Mouse (Mus musculus) mature B cell (primary cell): ENCODE measurements around the gene Lrrn3.

Experiments
- in situ Hi-C: fragments of 300-500 bp; cut with MboI; formaldehyde crosslinking; loops from 2 replicates; pipeline ENCODE4 v1.14.3; 2019

Gene Lrrn3

DNA sequence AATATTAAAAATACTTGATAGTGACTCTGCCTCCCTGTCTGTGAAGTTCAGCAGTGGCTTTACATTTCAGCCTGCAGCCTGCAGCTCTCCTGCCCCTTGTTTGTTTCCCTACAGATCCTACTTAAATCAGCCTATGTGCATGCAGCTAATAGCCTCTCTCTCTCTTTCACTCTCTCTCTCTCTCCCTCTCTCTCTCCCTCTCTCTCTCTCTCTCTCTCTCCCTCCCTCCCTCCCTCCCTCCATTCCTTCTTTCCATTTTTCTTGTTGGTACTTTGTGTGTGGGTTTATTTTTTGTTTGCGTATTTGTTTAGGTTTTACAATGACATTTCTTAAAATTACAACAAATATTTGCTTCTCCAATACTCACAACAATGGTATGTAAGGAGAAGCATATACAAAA, at the start of gene Lrrn3:
Gene Lrrn3, minus strand, starts transcription at position 101 of the 400 bp plus-strand sequence.
- in situ Hi-C loops, result loop anchor here (25.0 kb wide), 1 partner anchor 649 kb away; no protein-coding TSS in a partner anchor

DNA sequence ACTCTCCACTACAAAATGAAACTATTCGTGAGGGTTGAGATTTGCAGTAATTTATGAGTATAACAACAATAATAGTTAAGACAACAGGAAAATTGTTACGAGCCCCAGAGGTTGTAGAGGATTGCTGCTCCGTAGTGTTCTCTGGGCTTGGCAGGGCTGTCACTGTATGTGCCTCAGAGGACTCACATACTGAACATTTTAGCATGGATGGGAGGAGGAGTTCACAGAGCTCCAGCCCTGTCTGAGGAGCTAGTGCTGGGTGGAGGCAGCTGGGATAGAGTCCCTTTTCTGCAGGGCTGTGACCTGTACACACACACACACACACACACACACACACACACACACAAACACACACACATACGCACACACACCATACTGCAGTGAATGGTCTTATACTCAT, 42.2 kb upstream of the Lrrn3 start:
- in situ Hi-C loops, result no loop called here

DNA sequence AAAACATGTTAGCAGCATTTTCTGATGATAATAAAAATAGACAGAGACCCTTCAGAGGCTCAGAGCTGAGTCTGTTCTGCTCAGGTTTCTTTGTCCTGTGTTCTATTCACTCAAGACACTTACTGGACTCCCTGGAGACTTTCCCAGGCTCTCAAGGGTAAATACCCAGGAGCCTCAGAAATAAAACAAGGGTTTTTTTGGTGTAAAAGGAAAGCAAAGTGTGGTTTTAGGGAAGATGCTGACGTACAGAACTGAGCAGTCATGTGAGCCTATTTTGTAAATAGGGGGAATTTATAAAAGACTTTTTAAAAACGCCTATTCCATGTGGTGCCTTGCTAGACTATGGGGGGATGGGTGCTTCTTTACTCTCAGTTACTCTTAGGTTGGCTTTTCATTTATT, 40.5 kb upstream of the Lrrn3 start:
- in situ Hi-C loops, result no loop called here

DNA sequence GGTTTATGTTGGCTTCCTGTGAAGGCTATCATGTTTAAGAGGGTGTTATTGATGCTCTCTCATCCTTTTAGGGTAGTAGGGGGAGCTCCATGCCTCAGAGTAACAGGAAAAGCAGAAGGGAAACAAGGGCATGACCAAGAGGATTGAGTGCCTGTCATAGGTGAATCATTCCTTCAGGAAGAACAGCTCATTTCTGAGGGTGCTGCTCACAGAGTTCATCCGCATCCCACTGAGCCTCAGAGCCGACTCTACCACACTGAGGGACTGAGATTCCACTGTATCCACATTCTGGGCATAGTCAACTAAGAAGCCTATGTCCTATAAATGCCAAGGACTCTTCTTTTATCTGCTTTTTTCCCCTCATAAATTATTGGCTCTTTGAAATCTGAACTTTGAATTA, 35.4 kb upstream of the Lrrn3 start:
- in situ Hi-C loops, result no loop called here

DNA sequence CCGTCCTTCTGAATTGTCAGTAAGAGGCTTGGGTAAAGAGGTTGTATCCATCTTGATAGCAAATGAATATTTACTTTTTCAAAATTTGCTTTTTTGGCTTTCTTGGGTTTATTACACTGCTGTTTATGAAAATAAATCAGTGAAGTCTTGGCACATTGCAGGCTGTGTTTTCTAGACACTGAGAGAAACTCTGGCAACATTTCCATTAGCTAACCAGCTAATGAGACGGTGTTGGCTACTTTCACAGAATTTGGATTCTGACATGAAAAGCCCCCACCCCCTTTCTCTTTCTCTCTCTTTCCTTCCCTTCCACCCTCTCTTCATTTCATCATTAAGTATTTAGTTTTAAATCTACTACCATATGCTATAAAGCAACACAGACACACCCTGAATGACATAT, 34.1 kb upstream of the Lrrn3 start:
- in situ Hi-C loops, result no loop called here

DNA sequence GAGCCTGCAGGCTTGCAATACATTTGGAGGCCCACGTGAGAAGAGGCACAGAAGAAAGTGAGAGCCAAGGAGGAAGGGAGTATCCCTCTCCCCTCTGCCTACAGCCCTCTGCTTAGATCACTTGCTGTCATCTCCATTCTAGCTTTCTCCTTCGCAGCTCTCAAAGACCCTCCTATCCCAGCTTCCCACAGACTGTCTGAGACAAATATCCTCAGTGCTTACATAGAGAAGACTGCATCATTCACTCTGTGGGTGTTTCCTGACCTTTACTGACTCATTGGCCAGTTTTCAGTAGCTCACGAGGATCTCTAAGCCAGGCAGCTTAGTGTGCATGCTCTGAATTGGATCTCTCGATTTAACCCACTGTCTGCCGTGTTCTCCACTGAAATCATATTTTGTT, 32.7 kb upstream of the Lrrn3 start:
- in situ Hi-C loops, result no loop called here

DNA sequence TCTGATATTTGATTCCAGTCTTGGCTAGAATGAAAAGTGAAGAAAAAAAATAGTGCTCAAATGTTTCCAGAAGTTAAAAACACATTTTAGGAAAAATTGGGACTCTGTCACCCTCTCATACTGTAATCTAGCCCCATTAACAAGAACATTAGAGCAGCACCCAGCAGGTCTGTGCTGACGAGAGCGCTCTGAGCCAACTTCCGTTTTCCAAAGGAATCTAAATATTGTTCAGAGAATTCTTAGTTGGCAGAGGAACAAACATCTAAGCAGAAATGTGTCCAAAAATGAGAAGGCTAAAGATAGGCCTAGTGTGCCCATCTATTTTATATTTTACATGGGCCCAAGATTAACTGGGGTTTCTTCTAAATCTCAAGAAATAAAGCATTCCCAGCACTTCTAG, 24.4 kb upstream of the Lrrn3 start:
- in situ Hi-C loops, result no loop called here

DNA sequence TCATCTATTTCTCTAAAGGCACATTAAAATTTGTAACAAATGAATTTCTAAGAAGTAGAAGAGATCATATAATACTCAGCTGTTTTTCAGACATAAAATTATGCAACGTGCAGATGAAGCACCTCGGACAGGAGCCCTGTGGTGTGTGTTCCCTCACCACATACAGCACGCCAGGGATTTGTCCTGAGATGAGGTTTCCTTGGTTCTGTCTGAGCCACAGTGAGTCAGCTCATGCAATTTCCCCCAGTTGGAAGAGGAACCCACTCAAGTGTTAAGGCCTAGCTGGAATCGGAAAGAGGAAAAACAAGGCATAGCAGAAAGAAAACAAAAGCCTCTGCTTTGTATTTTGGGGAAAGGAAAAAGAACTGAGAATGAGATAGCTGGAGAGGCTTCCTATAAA, 22.4 kb upstream of the Lrrn3 start:
- in situ Hi-C loops, result no loop called here

DNA sequence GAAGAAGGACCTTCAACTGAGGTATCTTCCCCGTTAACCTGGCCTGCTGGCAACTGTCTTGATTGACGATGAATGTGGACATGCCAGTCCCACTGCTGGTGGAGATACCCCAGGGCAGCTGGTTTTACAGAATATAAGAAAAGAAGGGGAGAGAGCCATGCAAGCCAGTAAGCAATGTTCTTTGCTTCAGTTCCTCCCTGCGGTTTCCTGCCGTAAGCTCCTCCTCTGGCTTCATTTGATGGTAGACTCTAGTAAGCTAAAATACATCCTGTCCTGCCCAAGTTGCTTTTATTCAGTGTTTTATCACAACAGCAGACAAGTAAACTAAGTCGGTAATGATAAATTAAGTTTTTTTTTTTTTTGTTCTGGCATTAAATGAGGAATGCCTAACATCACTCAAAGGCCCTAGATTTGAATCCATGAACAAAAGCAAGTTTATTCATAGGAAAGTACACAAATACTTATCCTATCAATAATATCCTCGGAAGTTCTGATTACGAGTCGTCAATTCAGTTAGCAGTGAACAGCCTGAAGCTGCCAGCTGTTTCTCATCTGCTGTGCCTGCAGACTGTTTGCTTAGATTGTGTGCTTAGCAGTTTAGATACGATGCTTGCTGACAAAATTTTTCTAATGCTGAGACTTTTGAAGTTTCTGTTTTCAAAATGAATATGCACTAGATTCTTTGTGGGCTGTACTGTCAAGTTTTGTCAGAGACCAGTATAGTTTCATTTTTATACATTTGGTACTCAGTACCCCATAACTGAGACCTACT, 14.0 kb upstream of the Lrrn3 start:
- in situ Hi-C loops, result no loop called here

DNA sequence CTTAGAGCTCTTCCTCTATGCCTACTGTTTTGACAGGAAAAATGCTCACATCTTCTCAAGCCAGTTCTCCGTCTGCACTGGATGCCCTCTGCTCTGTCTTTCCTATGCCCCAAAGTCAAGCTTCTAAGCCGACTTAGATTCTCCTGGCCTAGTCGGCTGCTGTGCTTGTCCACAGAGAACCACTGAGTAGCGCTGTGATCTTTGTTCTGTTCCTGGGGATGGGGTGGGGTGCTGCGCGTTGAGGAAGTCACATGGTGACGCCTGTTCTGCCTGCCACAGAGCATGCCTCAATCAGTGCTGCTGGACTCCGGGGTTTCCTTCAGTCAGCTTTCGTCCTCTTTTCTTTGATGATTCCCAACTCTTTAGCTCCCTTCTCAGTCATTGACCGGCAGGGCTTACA, 8.4 kb upstream of the Lrrn3 start:
- in situ Hi-C loops, result loop anchor here (25.0 kb wide), 1 partner anchor 657 kb away; no protein-coding TSS in a partner anchor

DNA sequence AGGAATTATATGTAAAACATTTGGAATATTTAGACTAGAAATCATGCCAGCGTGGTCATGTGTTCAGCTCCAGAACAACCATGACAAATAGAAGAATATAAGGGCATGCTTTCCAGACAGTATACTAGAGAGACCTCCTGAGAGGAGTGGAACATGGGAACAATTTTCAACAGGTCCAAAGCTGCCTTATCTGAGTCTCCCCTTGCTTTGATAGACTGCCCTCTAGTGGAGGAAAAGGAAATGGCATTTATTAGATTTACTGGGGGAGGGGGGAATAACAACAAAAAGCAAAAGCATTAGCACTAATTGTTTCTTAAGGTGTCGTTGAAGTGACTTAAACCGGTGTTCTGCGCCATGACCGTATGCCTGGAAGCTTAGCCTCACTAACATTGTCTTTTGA, 774 bp upstream of the Lrrn3 start:
- in situ Hi-C loops, result loop anchor here (25.0 kb wide), 1 partner anchor 650 kb away; no protein-coding TSS in a partner anchor

DNA sequence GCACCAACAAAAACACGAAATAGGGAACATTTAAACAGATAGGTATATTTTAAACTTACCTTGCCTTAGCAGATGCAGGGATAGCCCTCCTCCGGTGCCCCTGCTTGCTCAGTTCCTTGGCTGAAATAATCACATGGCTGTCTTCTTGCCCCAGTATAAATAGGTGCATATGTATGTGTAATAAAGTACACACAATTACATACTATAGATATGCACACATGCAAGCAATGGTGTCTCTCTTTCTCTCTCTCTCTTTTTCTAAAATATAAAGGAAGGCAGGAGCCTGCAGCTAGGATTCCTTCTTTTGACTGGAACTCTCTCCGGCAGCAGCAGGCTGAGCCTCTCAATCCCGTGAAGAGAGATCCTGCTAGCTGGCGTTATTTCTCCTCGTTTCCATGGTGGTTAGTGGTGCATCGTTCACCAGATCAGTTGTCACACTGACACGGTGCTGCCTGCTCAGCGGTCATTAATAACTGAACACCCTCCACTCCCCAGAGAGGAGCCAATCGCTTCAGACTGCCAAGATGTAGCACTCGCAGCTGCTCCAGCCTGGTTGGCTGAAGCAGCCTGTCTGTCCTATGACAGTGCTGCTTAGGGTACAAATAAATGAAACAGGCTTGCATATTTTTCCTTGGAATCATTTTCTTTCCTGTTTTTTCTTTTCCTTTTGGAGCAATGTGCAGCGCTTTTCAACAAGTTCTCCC, 567 bp downstream of the Lrrn3 start:
- in situ Hi-C loops, result loop anchor here (25.0 kb wide), 1 partner anchor 648 kb away; no protein-coding TSS in a partner anchor

DNA sequence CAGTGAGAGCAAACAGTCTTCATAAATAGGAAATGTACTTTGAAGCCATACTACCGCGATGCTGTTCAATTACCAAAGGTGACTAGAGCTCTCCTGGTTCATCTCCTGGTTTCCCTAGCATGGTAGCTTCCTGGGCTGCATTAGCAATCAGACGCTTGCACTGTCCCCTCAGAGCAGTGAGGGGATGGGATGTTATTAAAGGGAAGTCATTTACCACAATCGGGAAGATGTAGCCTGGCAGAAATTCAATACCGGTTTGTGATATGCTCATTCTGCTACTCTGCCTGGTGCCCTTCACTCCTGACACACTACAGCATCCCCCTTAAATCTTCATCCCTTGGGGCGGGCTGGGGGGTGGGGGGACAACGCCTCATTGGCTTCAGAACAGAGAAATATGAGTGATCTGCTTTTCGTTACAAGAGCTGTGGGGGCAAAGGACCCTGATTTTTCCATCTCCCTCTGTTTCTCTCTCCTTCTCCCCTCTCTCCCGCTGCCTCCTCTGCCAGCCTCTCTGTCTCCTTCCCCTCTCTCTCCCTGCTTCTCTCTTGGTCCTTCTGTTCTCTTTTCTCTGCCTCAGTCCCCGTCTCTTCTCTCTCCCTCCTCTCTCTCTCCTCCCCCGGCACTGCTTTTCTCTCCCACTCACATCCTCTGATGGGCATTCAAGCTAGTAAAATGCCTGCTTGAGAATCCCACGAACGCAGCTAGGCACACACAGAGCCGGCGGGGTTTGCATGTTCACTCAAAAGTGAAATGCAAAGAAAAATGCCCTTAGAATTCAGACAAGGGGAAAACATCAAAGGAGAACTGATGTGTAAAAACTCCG, 1.3 kb downstream of the Lrrn3 start:
- in situ Hi-C loops, result loop anchor here (25.0 kb wide), 1 partner anchor 648 kb away; no protein-coding TSS in a partner anchor

DNA sequence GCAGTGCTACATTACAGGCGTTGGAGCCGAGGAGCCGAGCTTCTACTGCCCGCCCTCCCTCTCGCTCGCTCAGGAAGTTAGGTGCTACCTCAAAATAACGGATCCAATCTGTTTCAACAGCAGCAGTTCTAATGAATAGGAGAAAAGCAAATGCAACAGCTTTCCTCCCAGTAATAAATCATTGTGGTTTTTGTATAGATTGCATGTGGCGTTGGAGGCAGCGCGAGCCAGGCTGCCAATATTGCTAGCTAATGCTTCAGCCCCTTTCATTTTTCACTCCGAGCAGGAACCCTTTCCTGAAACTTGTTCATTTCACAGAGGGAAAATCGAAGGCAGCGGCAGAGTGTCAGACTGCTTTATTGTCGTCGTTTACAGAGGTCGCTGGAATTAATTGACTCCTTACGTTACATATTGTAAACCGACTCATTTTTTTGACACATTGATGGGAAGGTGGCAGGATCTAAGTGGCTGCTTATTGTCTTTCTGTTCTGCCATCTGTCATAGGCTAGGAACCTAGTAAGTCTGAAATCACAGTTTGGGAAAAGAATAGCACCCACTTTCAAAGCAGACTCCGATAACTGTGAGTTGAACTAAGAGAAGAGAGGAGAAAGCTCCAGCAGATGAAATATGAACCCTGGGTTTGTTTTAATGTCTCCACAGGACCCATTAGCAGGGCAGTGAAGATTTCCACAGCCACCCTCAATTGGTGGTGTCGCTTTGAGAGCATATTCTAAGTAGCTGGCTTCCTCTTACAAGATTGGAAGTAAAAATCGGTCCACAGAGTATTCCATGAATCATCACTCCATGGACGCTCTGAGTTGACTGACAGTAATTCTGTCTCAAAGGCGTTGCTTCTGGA, 2.4 kb downstream of the Lrrn3 start:
- in situ Hi-C loops, result loop anchor here (25.0 kb wide), 1 partner anchor 647 kb away; no protein-coding TSS in a partner anchor

DNA sequence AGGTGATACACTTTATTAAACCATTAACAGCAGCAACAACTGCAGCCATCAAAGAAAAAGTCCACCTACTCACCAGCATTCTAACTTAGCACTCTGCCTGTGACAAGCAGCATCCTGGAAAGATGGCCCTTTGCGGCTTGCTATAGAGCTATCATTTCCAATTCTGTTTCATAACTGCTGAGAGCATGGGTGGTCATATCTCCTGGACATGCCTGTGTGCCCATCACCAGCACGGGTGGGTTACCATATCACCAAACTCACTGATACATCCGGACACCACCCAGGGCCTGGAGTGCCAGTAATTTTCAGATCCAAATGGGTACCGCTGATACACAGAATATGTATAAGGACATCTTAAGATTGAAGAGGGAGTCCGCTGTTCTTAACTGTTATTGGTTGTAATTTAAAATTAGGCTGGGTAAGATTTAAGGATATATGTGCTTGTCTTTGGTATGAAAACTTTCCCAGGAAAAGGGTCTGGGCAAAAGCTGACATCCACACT, 3.1 kb downstream of the Lrrn3 start:
- in situ Hi-C loops, result loop anchor here (25.0 kb wide), 1 partner anchor 646 kb away; no protein-coding TSS in a partner anchor

DNA sequence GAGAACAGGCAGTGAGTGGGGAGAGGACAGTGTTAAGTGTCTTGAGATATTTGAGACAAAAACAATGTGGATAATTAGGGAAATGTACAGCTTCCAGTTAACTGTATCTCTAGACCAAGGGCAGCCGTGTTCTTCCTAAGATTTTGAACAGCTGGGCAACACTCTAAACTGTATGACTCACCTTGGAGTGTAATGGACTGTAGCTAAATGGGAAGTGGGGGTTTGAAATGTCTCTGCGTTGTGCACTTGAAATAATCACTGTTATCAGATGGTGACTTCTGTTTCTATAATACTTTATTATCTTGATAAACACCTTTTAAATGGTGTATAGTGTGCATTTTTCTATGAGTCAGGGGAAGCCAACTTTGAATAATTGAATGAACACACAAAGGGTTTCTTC, 4.7 kb downstream of the Lrrn3 start:
- in situ Hi-C loops, result loop anchor here (25.0 kb wide), 1 partner anchor 644 kb away; no protein-coding TSS in a partner anchor

DNA sequence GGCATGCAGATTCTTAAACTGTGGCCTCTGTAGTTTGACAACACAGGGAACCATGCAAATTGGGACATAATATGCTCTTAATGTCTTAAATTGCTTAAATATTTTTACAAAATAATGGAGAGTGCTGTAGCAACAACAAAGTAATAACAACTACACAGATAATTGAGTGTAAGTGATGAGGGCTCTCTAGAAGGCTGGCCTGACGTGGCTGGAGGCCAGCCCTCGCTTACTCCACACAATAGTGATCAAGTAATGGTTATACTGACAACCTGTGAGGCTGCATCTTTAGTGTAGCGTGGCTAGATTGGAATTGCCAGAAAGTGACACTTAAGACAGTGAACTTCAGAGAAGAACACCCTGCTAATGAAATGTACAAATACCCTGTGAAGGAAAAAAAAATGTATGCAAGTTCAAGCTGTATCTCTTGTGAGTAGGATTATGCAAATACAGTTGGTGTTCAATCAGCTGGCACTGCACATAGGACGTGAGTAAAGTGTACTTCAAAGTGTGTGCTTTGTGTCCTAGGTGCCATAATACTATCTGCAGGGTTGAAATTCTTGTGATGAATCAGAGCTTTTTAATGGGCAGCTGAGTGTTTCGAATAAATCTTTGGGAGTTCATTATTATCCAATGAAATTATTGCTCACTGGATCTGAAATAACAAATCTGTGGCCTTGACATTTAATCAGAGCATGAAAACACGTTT, 17.0 kb downstream of the Lrrn3 start:
- in situ Hi-C loops, result no loop called here

DNA sequence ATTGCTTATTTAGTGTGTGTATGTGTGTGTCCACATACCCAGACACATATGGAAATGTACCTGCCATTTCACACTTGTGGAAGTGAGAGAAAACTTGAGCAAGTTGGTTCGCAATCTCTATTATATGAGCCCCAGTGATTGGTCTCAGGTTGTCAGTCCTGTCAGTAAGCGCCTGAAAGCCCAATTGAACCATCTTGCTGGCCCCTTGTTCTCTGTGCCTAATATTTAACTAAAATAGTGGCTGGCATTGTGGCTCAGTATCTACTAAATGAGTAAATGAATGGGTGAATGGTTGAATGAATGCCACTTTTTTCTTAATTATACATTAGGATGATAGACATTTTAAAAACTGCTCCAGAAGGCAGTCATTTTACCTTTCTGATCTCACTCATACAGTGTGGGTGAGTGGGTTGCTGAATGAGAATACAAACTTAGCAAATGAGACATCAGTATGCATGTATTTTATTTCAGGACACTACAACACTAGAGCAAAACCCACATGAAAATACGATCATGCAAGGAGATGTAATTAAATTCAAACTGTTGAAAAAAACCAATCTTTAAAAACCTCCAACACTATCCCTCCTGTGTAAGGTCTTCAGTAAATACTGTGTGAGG, 17.7 kb downstream of the Lrrn3 start:
- in situ Hi-C loops, result no loop called here

DNA sequence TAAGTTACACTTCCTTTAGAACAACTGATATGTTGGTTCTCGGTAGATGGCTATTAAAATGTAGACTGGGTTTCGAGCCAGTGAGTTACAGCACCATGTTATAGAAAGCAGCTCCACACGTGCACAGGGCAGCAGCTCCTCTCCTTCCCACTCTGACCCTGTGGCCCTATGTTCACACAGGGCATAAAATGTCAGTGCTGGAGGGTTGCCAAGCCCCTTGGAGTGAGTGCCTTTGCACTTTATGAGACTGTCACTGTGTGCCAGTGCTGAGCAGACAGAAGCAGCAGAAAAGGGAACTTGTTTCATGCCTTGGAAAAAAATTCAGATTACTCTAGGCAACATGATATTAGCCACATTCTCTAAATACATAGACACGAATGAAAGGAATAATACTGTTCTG, 47.8 kb downstream of the Lrrn3 start:
- in situ Hi-C loops, result no loop called here
